Mouse (Mus musculus) liver, adult 2 months (tissue): Measurements from ENCODE around the gene Lrrc20.

ENCODE experiments used
- CTCF ChIP-seq: fragments of 200-500 bp; IDR thresholded peaks from 2 replicates; pipeline ENCODE4 v1.5.1; 2011; ENCODE audit warnings: low read depth, low read length, control low read depth
- POLR2A ChIP-seq: fragments of 200-500 bp; IDR thresholded peaks from 2 replicates; pipeline ENCODE4 v1.6.1; 2011; ENCODE audit warnings: low read length, control low read depth; ENCODE audit not compliant: insufficient read depth; ENCODE audit errors: extremely low read depth

GRCm38 (mm10) chr10:61445016-61445415, 30.6 kb upstream of the Lrrc20 start:
- TF ChIP-seq CTCF: no peak
- TF ChIP-seq POLR2A: no peak
